Mouse (Mus musculus) inflammation-experienced regulatory T-cells, adult 6 months (primary cell): ENCODE data around the gene Ttc7. TPM values are rescaled to one million over a fixed set of nuclear protein-coding genes. Genes with fewer than 3 reads are reported as not detected.

ENCODE experiments used
- ATAC-seq: one replicate; pipeline ENCODE4 v1.8.0; 2017
- polyA plus RNA-seq, 3 experiments: library from polyadenylated mRNA; unstranded; fragments of 100-300 nt; shearing (Covaris generic); gene quantifications; one replicate each; pipeline ENCODE4 v1.2.1; 2017

Gene Ttc7
- polyA plus RNA-seq, 3 experiments from 2014 or later, result 16.9 to 22.6 (median 20.6) TPM

- ATAC-seq, result peak; percentile 82
Observed at GRCm38 (mm10) chr17:87315021-87315531, 32.4 kb downstream of the Ttc7 start.

- no peak for ATAC-seq
Observed at GRCm38 (mm10) chr17:87315891-87316763, 33.4 kb downstream of the Ttc7 start.

GRCm38 (mm10) chr17:87317271-87317670 lies 34.6 kb downstream of the Ttc7 start:
- ATAC-seq, result no peak

GRCm38 (mm10) chr17:87317947-87318346 lies 35.3 kb downstream of the Ttc7 start:
- ATAC-seq, result no peak

- peak; percentile 50 for ATAC-seq
Observed at GRCm38 (mm10) chr17:87321673-87322072, 39.0 kb downstream of the Ttc7 start.

GRCm38 (mm10) chr17:87323215-87323614 lies 40.5 kb downstream of the Ttc7 start:
- ATAC-seq, result no peak

- no peak for ATAC-seq
Observed at GRCm38 (mm10) chr17:87325501-87325900, 42.8 kb downstream of the Ttc7 start.

GRCm38 (mm10) chr17:87326987-87327386 lies 44.3 kb downstream of the Ttc7 start:
- no peak for ATAC-seq

- no peak for ATAC-seq
Observed at GRCm38 (mm10) chr17:87327645-87328044, 45.0 kb downstream of the Ttc7 start.

- no peak for ATAC-seq
Observed at GRCm38 (mm10) chr17:87328177-87328768, 45.6 kb downstream of the Ttc7 start.

- no peak for ATAC-seq
Observed at GRCm38 (mm10) chr17:87329144-87329700, 46.5 kb downstream of the Ttc7 start.

- no peak for ATAC-seq
Observed at GRCm38 (mm10) chr17:87330250-87330920, 47.7 kb downstream of the Ttc7 start.

- no peak for ATAC-seq
Observed at GRCm38 (mm10) chr17:87330921-87331291, 48.2 kb downstream of the Ttc7 start.

- no peak for ATAC-seq
Observed at GRCm38 (mm10) chr17:87331336-87332141, 48.9 kb downstream of the Ttc7 start.

- no peak for ATAC-seq
Observed at GRCm38 (mm10) chr17:87332142-87332815, 49.6 kb downstream of the Ttc7 start.

GRCm38 (mm10) chr17:87332887-87333286 lies 50.2 kb downstream of the Ttc7 start:
- ATAC-seq, result no peak

- ATAC-seq, result no peak
Observed at GRCm38 (mm10) chr17:87334162-87334561, 51.5 kb downstream of the Ttc7 start.

- no peak for ATAC-seq
Observed at GRCm38 (mm10) chr17:87335152-87335551, 52.5 kb downstream of the Ttc7 start.

GRCm38 (mm10) chr17:87335727-87336126 lies 53.0 kb downstream of the Ttc7 start:
- no peak for ATAC-seq

GRCm38 (mm10) chr17:87336910-87337309 lies 54.2 kb downstream of the Ttc7 start:
- no peak for ATAC-seq

GRCm38 (mm10) chr17:87337683-87338082 lies 55.0 kb downstream of the Ttc7 start:
- no peak for ATAC-seq

GRCm38 (mm10) chr17:87339122-87339521 lies 56.4 kb downstream of the Ttc7 start:
- no peak for ATAC-seq
